Mouse (Mus musculus) urinary bladder, postnatal 10 days (tissue): ENCODE measurements around the gene Dnajb12.

ENCODE experiments used
- DNase-seq: peaks from one replicate; pipeline ENCODE4 v3.0.0; 2022; ENCODE audit warnings: low spot score

Dnajb12 gene

GRCm38 (mm10) chr10:59896911-59897331 is 17.6 kb downstream of the Dnajb12 start:
- no peak for DNase-seq

- no peak for DNase-seq
Observed at GRCm38 (mm10) chr10:59897511-59897910, 18.2 kb downstream of the Dnajb12 start.

GRCm38 (mm10) chr10:59898180-59898778 is 18.9 kb downstream of the Dnajb12 start:
- no peak for DNase-seq

- no peak for DNase-seq
Observed at GRCm38 (mm10) chr10:59898935-59899334, 19.6 kb downstream of the Dnajb12 start.

- no peak for DNase-seq
Observed at GRCm38 (mm10) chr10:59899341-59900173, 20.2 kb downstream of the Dnajb12 start.

- no peak for DNase-seq
Observed at GRCm38 (mm10) chr10:59900174-59900435, 20.7 kb downstream of the Dnajb12 start.

- DNase-seq = no peak
Observed at GRCm38 (mm10) chr10:59900939-59901338, 21.6 kb downstream of the Dnajb12 start.

- DNase-seq = no peak
Observed at GRCm38 (mm10) chr10:59901463-59901862, 22.1 kb downstream of the Dnajb12 start.

- DNase-seq = no peak
Observed at GRCm38 (mm10) chr10:59901986-59902605, 22.7 kb downstream of the Dnajb12 start.

GRCm38 (mm10) chr10:59902606-59902990 is 23.2 kb downstream of the Dnajb12 start:
- DNase-seq = no peak

GRCm38 (mm10) chr10:59903170-59903569 is 23.8 kb downstream of the Dnajb12 start:
- no peak for DNase-seq

- DNase-seq = no peak
Observed at GRCm38 (mm10) chr10:59907080-59907609, 27.8 kb downstream of the Dnajb12 start.

- no peak for DNase-seq
Observed at GRCm38 (mm10) chr10:59907695-59908299, 28.4 kb downstream of the Dnajb12 start.

GRCm38 (mm10) chr10:59908776-59909315 is 29.5 kb downstream of the Dnajb12 start:
- no peak for DNase-seq

- no peak for DNase-seq
Observed at GRCm38 (mm10) chr10:59909357-59909847, 30.0 kb downstream of the Dnajb12 start.

GRCm38 (mm10) chr10:59911091-59911490 is 31.7 kb downstream of the Dnajb12 start:
- no peak for DNase-seq

GRCm38 (mm10) chr10:59911561-59912198 is 32.3 kb downstream of the Dnajb12 start:
- DNase-seq = no peak

GRCm38 (mm10) chr10:59915196-59915962 is 36.0 kb downstream of the Dnajb12 start:
- no peak for DNase-seq

- DNase-seq = no peak
Observed at GRCm38 (mm10) chr10:59916159-59916558, 36.8 kb downstream of the Dnajb12 start.

- DNase-seq = no peak
Observed at GRCm38 (mm10) chr10:59916649-59917048, 37.3 kb downstream of the Dnajb12 start.

- DNase-seq = no peak
Observed at GRCm38 (mm10) chr10:59918111-59918510, 38.8 kb downstream of the Dnajb12 start.
